Mouse (Mus musculus) embryonic facial prominence, embryonic 15.5 days (tissue): ENCODE data around the gene Btnl9. TPM values are rescaled to one million over a fixed set of nuclear protein-coding genes. Genes with fewer than 3 reads are reported as not detected.

Source experiments
- ATAC-seq: fragments of 200-750 bp; cut with Nextera tagmentation; 2 replicates; pipeline ENCODE4 v1.8.0; 2017; ENCODE audit warnings: low read depth, moderate TSS enrichment; ENCODE audit not compliant: insufficient number of reproducible peaks, low FRiP score, low TSS enrichment
- H3K27ac ChIP-seq: fragments of 300-500 bp; sonication (generic); replicated peaks from 2 replicates; pipeline ENCODE4 v1.5.1; 2015; ENCODE audit warnings: mild to moderate bottlenecking, inconsistent platforms
- H3K27me3 ChIP-seq: fragments of 300-500 bp; sonication (generic); 2 replicates; pipeline ENCODE4 v1.6.1; 2015; ENCODE audit warnings: inconsistent platforms
- H3K36me3 ChIP-seq: fragments of 300-500 bp; sonication (generic); 2 replicates; pipeline ENCODE4 v1.6.1; 2015; ENCODE audit warnings: mild to moderate bottlenecking, inconsistent platforms
- H3K4me1 ChIP-seq: fragments of 300-500 bp; sonication (generic); 2 replicates; pipeline ENCODE4 v1.6.1; 2015; ENCODE audit warnings: inconsistent platforms
- H3K4me2 ChIP-seq: fragments of 300-500 bp; sonication (generic); replicated peaks from 2 replicates; pipeline ENCODE4 v1.6.1; 2015; ENCODE audit warnings: mild to moderate bottlenecking, inconsistent platforms
- H3K4me3 ChIP-seq: fragments of 300-500 bp; sonication (generic); replicated peaks from 2 replicates; pipeline ENCODE4 v1.5.1; 2015; ENCODE audit warnings: mild to moderate bottlenecking, inconsistent platforms
- H3K9ac ChIP-seq: fragments of 300-500 bp; sonication (generic); 2 replicates; pipeline ENCODE4 v1.6.1; 2015; ENCODE audit warnings: inconsistent platforms
- H3K9me3 ChIP-seq: fragments of 300-500 bp; sonication (generic); replicated peaks from 2 replicates; pipeline ENCODE4 v1.6.1; 2016; ENCODE audit warnings: inconsistent platforms
- WGBS: fragments of 180-500 bp; shearing (Covaris S2); methylation state at CpG from one replicate; pipeline ENCODE4 v1.1.7; 2015; 5-methylcytosine and 5-hydroxymethylcytosine counted together
- polyA plus RNA-seq: library from polyadenylated mRNA; unstranded; fragments of >200 nt; fragmentation: Nextera tagmentation; extraction: Ambion mirVana; gene quantifications from 2 replicates; pipeline ENCODE4 v1.2.1, GENCODE M21; 2015

The Btnl9 gene
- polyA plus RNA-seq = 1.7 and 2.2 TPM in 2 replicates

- Histone ChIP-seq H3K4me1 (no peaks in the 10 kb centered on the region), H3K36me3 (no peaks in the 10 kb centered on the region), H3K4me3 (no peak within 1 kb of the TSS), H3K27me3 (no peaks in the 10 kb centered on the region; the same call in 1 of the 2 replicates), H3K9ac (no peak within 1 kb of the TSS), H3K27ac (no peak within 1 kb of the TSS), H3K4me2 (no peak within 1 kb of the TSS), H3K9me3 (no peaks in the 10 kb centered on the region)
- WGBS = 71% methylated on average over 8 of the region's 8 CpGs
- no peak for ATAC-seq
Observed at GRCm38 (mm10) chr11:49186955-49187488, at the start of gene Btnl9. Gene Btnl9 (minus strand): TSS chr11:49187159.

- no peak overlapping the region for H3K27ac ChIP-seq
- no peaks in the 10 kb centered on the region for H3K27me3 ChIP-seq
- H3K4me3 ChIP-seq = no peak overlapping the region
- no peaks in the 10 kb centered on the region for H3K36me3 ChIP-seq
- no peak overlapping the region for H3K4me2 ChIP-seq
- H3K4me1 ChIP-seq = no peaks in the 10 kb centered on the region
- 52% methylated on average over 3 of the region's 3 CpGs for WGBS
- H3K9ac ChIP-seq = no peak overlapping the region
- H3K9me3 ChIP-seq = no peaks in the 10 kb centered on the region
- no peak for ATAC-seq
Observed at GRCm38 (mm10) chr11:49235459-49236207, 48.7 kb upstream of the Btnl9 start.

GRCm38 (mm10) chr11:49232781-49233180 lies 45.8 kb upstream of the Btnl9 start:
- Histone ChIP-seq H3K9me3 (no peaks in the 10 kb centered on the region), H3K27ac (no peak overlapping the region), H3K27me3 (no peaks in the 10 kb centered on the region), H3K36me3 (no peaks in the 10 kb centered on the region), H3K4me1 (no peaks in the 10 kb centered on the region), H3K4me2 (no peak overlapping the region), H3K9ac (no peak overlapping the region), H3K4me3 (no peak overlapping the region)
- 40% methylated on average over 3 of the region's 3 CpGs for WGBS
- ATAC-seq = no peak

- no peaks in the 10 kb centered on the region for H3K9me3 ChIP-seq
- WGBS = 61% methylated on average over 1 of the region's 1 CpGs
- no peak for ATAC-seq
- H3K36me3 ChIP-seq = no peaks in the 10 kb centered on the region
- no peak overlapping the region for H3K4me3 ChIP-seq
- no peaks in the 10 kb centered on the region for H3K4me1 ChIP-seq
- no peak overlapping the region for H3K4me2 ChIP-seq
- H3K27ac ChIP-seq = no peak overlapping the region
- no peak overlapping the region for H3K9ac ChIP-seq
- H3K27me3 ChIP-seq = no peaks in the 10 kb centered on the region
Observed at GRCm38 (mm10) chr11:49224455-49224854, 37.5 kb upstream of the Btnl9 start.

- 95% methylated on average over 2 of the region's 2 CpGs for WGBS
- Histone ChIP-seq H3K27me3 (no peaks in the 10 kb centered on the region), H3K4me3 (no peak overlapping the region), H3K4me1 (no peaks in the 10 kb centered on the region), H3K9ac (no peak overlapping the region), H3K4me2 (no peak overlapping the region), H3K27ac (no peak overlapping the region), H3K9me3 (no peaks in the 10 kb centered on the region), H3K36me3 (peaks cover 30% of the 10 kb centered on the region)
- no peak for ATAC-seq
Observed at GRCm38 (mm10) chr11:49219271-49219670, 32.3 kb upstream of the Btnl9 start.

- ATAC-seq = no peak
Observed at GRCm38 (mm10) chr11:49213505-49213904, 26.5 kb upstream of the Btnl9 start.

GRCm38 (mm10) chr11:49212577-49212976 lies 25.6 kb upstream of the Btnl9 start:
- H3K4me2 ChIP-seq = no peak overlapping the region
- no peaks in the 10 kb centered on the region for H3K4me1 ChIP-seq
- H3K9me3 ChIP-seq = no peaks in the 10 kb centered on the region
- no peak overlapping the region for H3K4me3 ChIP-seq
- no peaks in the 10 kb centered on the region for H3K27me3 ChIP-seq
- H3K36me3 ChIP-seq = peaks cover 36% of the 10 kb centered on the region
- ATAC-seq = no peak
- H3K9ac ChIP-seq = no peak overlapping the region
- H3K27ac ChIP-seq = no peak overlapping the region

More at GRCm38 (mm10) chr11:49213505-49213904, 26.5 kb upstream of the Btnl9 start:
- Histone ChIP-seq H3K27me3 (no peaks in the 10 kb centered on the region), H3K9ac (no peak overlapping the region), H3K4me1 (no peaks in the 10 kb centered on the region), H3K9me3 (no peaks in the 10 kb centered on the region), H3K36me3 (peaks cover 36% of the 10 kb centered on the region), H3K4me2 (no peak overlapping the region), H3K4me3 (no peak overlapping the region), H3K27ac (no peak overlapping the region)
- WGBS = 94% methylated on average over 1 of the region's 1 CpGs

GRCm38 (mm10) chr11:49207495-49207894 lies 20.5 kb upstream of the Btnl9 start:
- Histone ChIP-seq H3K27me3 (no peaks in the 10 kb centered on the region), H3K4me1 (peaks cover 5% of the 10 kb centered on the region; the same call in 1 of the 2 replicates), H3K4me3 (no peak overlapping the region), H3K4me2 (no peak overlapping the region), H3K9ac (no peak overlapping the region), H3K9me3 (no peaks in the 10 kb centered on the region), H3K27ac (no peak overlapping the region), H3K36me3 (peaks cover 7% of the 10 kb centered on the region; the same call in 1 of the 2 replicates)
- WGBS = 97% methylated on average over 1 of the region's 1 CpGs
- ATAC-seq = no peak

- Histone ChIP-seq H3K4me2 (0 out of 2 replicates have a peak overlapping the region, but pooled peaks have one; percentile 67), H3K4me1 (peaks cover 9% of the 10 kb centered on the region), H3K9ac (no peak overlapping the region), H3K27me3 (no peaks in the 10 kb centered on the region), H3K36me3 (peaks cover 7% of the 10 kb centered on the region; the same call in 1 of the 2 replicates), H3K27ac (no peak overlapping the region), H3K4me3 (no peak overlapping the region), H3K9me3 (no peaks in the 10 kb centered on the region)
- no peak for ATAC-seq
- 73% methylated on average over 6 of the region's 6 CpGs for WGBS
Observed at GRCm38 (mm10) chr11:49205080-49205590, 18.2 kb upstream of the Btnl9 start.

- Histone ChIP-seq H3K4me2 (peak overlapping the region; percentile 67), H3K27ac (peak overlapping the region; percentile 99), H3K9ac (peak overlapping the region; percentile 99), H3K36me3 (peaks cover 7% of the 10 kb centered on the region; the same call in 1 of the 2 replicates), H3K4me3 (peak overlapping the region; percentile 88), H3K9me3 (no peaks in the 10 kb centered on the region), H3K27me3 (no peaks in the 10 kb centered on the region), H3K4me1 (peaks cover 9% of the 10 kb centered on the region)
- ATAC-seq = peak; percentile 77; the same call in 1 of the 2 replicates
- 0% methylated on average over 24 of the region's 24 CpGs for WGBS
Observed at GRCm38 (mm10) chr11:49203771-49204497, 17.0 kb upstream of the Btnl9 start.

GRCm38 (mm10) chr11:49203129-49203768 lies 16.3 kb upstream of the Btnl9 start, which contains the start of gene Zfp62:
Gene Zfp62 (plus strand): TSS chr11:49203292.
- peak; percentile 93 for ATAC-seq
- H3K4me3 ChIP-seq = peak within 1 kb of the TSS; percentile 88

More at GRCm38 (mm10) chr11:49203129-49203768, 16.3 kb upstream of the Btnl9 start, which contains the start of gene Zfp62:
- H3K9ac ChIP-seq = peak within 1 kb of the TSS; percentile 99
- no peaks in the 10 kb centered on the region for H3K27me3 ChIP-seq
- H3K36me3 ChIP-seq = peaks cover 7% of the 10 kb centered on the region; the same call in 1 of the 2 replicates
- peak within 1 kb of the TSS; percentile 99 for H3K27ac ChIP-seq
- H3K4me1 ChIP-seq = peaks cover 9% of the 10 kb centered on the region
- WGBS = 0% methylated on average over 47 of the region's 47 CpGs
- peak within 1 kb of the TSS; percentile 67 for H3K4me2 ChIP-seq
- H3K9me3 ChIP-seq = no peaks in the 10 kb centered on the region
